Mouse (Mus musculus) megakaryocyte progenitor cell, adult 5-6 weeks (primary cell): ENCODE data around the gene Xrcc5. TPM values are rescaled to one million over a fixed set of nuclear protein-coding genes. Genes with fewer than 3 reads are reported as not detected.

ENCODE experiments used
- ATAC-seq: replicated peaks from 2 replicates; pipeline ENCODE4 v1.8.0; 2016; ENCODE audit warnings: mild to moderate bottlenecking, moderate TSS enrichment, inconsistent platforms; ENCODE audit not compliant: poor library complexity
- total RNA-seq, 2 experiments: library from RNA; stranded (forward) in 1 of 2; stranded (reverse) in 1 of 2; fragments of 157-497, 149-512 nt in 1 of 2; fragments of 200-1000 nt in 1 of 2; gene quantifications; 2 replicates each; pipeline versions ENCODE4 v1.2.3 to v1.2.4; 2015 to 2017

Gene Xrcc5
- total RNA-seq (2015) = 12.0 and 12.4 TPM in 2 replicates
- 11.6 and 18.9 TPM in 2 replicates for total RNA-seq (2017)

DNA sequence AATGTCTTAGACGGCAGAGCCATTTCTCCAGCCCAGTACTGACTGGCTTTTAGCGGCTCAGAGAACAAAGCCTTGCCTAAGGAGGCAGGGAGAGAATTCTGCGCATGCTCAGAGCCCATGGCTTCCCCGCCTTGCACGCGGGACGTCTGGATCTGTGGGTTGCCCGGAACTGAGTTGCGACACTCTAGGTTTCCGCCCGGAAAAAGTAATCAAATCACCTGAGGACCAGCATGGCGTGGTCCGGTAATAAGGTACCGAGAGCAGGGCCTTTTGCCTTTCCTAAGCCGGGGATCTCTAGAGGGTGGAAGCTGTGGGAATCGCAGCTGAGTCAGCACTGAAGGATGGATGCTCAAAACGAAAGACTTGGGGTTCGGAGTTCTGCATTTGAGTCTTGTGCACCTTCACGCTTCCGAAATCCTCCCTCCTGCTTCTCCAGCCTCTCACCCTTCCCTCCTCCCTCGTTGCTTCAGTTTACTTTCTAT is at the start of gene Xrcc5:
Xrcc5 (plus strand) TSS at position 105 of the 482 bp plus-strand sequence.
- ATAC-seq = peak; percentile 89

DNA sequence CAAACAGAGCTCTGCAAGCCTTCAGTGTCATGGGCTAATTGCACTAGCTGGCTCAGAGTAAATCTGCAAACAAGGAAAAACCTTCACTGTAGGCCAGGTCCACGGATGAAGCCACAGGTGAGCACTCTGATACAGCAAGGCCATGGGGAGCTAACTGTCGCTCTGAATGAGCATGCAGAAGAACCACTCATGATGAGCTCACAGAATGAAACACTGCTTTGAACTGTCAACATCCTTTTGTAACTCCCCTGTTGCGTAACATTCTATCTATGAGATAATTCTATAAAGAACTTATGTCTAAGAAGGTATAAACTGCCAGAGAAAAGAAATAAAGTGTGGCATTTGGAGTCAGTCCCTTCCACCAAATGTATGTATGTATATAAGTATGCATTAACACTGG is 44.1 kb upstream of the Xrcc5 start:
- ATAC-seq = 0 out of 2 replicates have a peak, but pooled peaks have one; percentile 37

- no peak for ATAC-seq
These were observed 29.1 kb upstream of the Xrcc5 start for GRCm38 (mm10) chr1:72278085-72278484.

DNA sequence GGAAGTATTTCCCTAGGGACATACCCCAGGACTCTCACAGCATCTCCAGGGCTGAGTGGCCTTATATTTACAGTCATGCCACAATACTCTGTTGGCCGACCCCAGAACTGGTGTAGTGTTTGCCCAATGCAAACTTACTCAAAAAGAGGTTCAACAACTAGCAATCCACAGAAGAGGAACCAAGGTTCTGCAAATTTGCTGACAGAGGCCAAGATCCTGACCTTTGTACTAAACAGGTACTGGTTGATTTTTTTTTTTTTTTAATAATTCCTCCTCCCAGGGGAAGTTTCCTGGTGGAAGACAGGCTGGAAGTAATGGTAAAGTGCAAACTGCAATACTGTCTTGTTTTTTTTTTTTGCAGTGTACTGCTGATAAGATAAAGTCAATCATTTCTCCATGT is 24.6 kb upstream of the Xrcc5 start:
- ATAC-seq = 0 out of 2 replicates have a peak, but pooled peaks have one; percentile 3

DNA sequence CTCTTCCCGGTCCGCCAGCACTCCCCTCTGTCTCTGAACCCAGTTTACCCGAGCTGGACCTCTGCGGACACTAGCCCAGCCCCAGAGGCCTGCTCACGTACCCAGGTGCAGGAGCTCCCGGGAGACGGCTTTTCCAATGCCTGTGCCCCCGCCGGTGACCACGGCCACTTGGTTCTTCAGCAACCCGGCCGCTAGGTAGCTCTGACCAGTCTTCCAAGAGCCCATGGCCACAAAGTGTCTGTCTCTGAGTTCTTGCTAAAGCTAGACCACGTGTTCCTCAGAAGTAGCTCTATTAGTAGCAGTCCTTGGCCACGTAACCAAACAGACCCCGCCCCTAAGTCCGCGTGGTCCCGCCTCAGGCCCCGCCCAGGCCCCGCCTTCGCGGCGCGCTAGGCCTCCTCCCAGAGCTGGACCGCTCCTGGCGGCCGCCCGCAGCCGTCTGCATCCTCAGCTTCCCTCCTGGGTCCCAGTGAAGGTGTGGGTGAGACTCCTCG is 23.2 kb upstream of the Xrcc5 start, which contains the start of the genes Pecr and Tmem169:
Pecr (minus strand) TSS at position 323 of the 494 bp plus-strand sequence.
Tmem169 (plus strand) TSS at position 378 of the 494 bp plus-strand sequence.
- ATAC-seq = peak; percentile 98

- ATAC-seq = no peak
These were observed 22.7 kb upstream of the Xrcc5 start for GRCm38 (mm10) chr1:72284539-72284938.

DNA sequence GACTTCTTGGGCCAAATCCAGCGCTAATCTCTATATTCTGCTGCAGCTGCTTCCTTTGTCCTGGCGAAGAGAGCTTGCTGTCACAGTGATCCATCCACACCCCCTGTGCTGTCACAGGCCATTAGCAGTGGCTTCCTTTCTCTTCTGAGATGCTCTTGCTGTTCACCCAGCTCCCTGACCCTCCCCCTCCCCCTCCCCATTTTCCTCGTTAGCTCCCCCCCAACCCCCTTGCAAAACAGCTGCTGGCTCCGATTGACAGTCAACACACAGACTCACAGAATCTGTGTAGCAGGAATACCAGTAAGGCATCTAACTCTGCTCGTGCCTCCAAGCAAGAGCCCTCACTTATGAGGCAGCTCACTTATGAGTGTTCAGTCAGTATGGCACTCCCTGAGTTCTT is 20.3 kb upstream of the Xrcc5 start:
- no peak for ATAC-seq

- no peak for ATAC-seq
These were observed 19.3 kb upstream of the Xrcc5 start for GRCm38 (mm10) chr1:72287893-72288292.

DNA sequence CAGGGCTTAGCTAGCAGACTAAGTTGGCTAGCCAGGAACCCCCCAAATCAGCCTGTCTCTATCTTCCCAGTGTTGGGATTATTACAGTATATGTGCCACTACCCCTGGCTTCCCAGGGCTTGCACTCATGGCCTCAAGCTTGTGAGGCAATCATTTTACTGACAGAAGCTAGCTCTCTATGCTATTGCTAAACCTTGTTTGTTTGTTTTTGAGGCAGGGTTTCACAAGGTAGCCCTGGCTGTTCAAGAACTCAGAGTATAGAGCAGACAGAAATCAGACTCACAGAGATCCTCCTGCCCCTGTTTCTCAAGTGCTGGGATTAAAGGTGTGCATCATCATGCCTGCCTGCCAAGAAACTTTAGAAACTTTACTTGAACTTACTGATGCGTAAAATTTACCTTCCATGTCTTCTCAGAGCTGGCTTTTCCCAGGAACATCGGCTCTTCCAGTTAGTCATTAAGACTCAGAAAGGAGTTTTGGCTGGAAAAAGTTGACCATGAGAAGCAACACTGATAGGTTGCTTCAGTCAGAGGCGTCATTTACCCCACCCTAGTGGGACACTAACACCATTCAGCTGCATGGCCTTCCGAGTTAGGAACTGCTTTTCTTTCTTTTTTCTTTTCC is 18.6 kb upstream of the Xrcc5 start:
- ATAC-seq = no peak

- no peak for ATAC-seq
These were observed 16.3 kb upstream of the Xrcc5 start for GRCm38 (mm10) chr1:72290896-72291295.

DNA sequence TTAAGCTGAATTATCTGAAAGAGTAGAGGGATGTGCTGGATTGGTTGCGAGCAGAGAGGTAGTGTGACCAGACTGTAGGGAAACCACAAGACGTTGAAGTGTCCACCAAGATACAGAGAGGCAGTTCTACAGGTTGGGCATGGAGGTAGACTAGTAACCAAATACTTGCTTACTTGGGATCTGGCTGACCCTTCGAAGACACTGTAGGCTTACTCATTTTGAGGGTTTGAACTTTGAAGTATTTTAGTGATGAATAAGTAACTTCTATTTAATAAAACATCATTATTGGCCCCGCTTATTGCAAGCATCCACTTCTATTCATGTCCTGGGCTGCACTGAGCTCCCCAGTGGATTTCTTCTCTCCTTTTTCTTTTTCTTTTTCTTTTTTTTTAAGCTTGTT is 15.8 kb upstream of the Xrcc5 start:
- ATAC-seq = no peak

GRCm38 (mm10) chr1:72291925-72292324 is 15.3 kb upstream of the Xrcc5 start:
- no peak for ATAC-seq

GRCm38 (mm10) chr1:72293869-72294663 is 13.2 kb upstream of the Xrcc5 start:
- no peak for ATAC-seq

DNA sequence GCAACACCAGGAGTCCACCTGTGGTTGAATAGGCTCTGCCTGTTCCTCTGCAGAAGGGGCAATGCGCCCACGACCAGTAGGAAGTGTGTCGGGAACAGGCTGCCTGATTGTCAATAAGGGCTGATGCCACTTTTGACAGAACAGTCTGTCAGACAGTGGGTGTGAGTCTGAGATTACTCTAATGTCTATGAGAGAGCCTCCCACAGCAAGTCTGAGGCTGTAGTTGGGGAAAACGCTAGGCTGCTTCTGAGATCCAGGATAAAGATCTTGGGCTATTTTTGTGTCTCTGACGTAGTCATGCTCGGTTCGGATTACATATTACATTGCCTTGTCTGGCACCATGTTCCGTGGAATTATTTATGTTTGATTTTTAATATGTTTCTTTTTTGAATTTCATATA is 11.5 kb upstream of the Xrcc5 start:
- ATAC-seq = no peak

DNA sequence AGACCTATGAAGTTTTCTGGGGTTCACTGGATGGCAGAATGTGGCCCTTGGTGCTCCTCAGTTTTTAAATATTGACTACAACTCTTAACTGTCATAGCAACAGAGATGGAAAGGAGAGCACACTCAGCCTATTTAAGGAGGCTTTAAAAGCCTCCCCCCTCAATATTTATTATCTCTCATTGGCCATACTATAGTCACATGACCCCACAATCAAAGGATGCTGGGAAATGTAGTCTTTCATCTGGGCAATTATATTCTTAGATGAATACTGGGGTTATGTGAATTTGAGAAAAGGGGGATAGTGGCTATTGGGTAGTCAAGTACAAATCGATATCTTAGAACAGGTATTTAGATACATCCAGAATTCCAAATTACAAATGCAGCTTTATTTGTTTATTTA is 5.4 kb upstream of the Xrcc5 start:
- ATAC-seq = peak; percentile 50; the same call in 1 of the 2 replicates

GRCm38 (mm10) chr1:72306241-72306640 is 980 bp upstream of the Xrcc5 start:
- no peak for ATAC-seq

DNA sequence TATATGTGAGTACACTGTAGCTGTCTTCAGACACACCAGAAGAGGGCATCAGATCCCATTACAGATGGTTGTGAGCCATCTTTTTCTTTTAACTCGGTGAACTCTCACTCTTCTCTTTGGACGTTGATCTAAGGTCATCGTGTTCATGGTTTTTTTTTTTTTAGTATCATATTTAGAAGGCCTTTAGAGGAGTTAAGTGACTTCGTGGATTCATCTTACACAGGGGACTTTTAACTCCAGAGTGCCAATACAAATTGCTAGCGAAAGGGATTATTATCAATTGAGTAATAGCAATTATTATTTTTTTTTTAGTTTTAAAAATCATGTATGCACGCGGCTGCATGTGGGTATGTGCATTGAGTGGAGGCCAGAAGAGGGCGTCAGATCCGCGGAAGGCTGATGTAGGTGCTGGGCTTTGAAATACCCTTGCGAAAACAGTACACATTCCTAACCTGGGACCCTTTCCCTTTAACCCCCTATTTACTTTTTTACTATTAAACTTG is 491 bp upstream of the Xrcc5 start:
- peak; percentile 73 for ATAC-seq

- no peak for ATAC-seq
These were observed 1.7 kb downstream of the Xrcc5 start for GRCm38 (mm10) chr1:72308919-72309318.

- no peak for ATAC-seq
These were observed 2.7 kb downstream of the Xrcc5 start for GRCm38 (mm10) chr1:72309744-72310424.

GRCm38 (mm10) chr1:72312701-72313398 is 5.6 kb downstream of the Xrcc5 start:
- no peak for ATAC-seq
